Mouse (Mus musculus): ENCODE measurements around the gene Retreg3. TPM values are rescaled to one million over a fixed set of nuclear protein-coding genes. Genes with fewer than 3 reads are reported as not detected.

Retreg3 gene
- total RNA-seq, 2 experiments from 2014 or later: 29.7 to 31.6 TPM

DNA sequence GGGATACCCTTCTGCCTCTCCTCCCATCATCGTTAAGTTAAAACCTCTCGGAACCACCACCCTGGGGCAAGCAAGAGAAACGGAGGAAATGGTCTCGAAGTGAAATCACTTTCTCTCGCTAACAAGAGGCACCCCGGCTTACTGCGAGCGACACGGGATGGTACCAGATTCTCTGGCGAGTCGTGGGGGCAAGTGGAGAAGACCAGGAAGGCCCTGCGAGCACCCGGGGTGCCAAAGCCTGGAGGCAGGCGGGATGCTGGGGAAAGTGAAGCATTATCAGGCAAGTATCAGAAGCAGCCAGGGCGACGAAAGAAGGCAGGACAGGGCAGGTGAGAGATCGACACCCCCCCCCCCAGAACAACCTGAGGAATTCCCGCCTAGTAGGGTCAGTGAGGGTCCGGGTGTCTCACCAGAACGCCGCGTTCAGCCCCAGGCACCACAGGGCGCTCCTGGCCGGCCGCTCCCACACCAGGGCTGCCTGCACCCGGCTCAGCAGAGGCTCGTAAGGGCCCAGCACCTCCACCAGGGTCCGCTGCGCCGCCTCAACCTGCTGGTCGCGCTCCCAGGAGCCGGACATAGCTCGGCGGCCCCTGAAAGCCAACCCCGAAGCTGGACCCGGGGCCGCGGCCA, 447 bp downstream of the Retreg3 start:
- DNase-seq: peak in 1 of 2 experiments; percentile 31

DNA sequence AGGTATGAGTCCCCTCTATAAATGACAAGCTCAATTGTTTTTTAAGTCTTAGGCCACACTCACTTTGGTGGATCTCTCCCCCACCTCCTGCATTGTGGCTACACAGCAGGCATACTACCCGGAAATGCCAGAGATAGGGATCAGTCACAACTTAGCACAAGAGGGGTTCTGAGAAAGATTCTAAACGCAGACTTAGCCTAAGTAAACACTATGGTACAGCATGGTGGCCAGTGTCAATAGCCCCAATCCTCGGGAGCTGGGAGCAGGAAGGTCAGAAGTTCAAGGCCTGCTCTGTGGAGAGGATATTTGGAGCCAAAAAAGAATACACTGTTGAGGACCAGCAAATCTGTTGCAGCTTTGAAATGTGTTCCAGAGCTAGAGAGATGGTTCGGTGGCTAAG, 1.6 kb downstream of the Retreg3 start:
- DNase-seq: no peak

DNA sequence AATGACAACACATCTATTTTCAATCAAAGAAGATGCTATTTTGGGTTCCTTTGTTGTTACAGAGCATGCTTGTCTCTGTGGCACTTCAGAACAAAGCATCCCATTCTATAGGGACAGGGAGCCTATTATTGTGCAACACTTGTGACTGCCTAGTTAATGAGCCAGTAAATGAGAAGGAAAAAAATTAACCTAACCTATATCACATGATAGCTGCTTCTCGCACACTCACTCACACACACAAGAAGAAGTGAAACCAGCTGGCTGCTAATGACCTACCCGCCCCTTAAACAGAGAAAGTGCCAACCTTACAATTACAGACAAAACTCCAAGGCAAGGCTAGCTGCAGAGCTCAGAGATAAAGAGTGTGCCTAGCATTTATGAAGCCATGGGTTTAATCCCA, 4.1 kb downstream of the Retreg3 start:
- DNase-seq: peak in 1 of 2 experiments; percentile 25

GRCm38 (mm10) chr11:101112186-101112585, 7.5 kb downstream of the Retreg3 start:
- no peak for DNase-seq

GRCm38 (mm10) chr11:101111178-101111577, 8.5 kb downstream of the Retreg3 start:
- DNase-seq: no peak

DNA sequence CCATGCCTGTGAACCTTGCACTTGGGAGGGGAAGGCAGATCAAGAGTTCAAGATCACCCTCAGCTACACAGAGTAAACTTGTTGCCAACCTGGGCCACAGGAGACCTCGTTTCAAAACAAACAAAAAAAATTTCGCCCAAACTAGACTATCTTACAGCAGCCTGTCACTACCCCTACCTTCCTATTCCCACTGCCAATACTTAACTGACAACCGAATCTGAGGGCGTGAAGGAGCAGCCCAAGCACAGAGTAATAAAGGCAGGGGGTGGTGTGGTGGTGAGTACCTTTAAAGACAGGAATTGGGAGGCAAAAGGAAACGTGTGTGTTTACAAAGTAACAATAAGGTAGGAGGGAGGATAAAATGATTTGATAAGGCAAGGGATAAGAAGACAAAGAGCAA, 9.0 kb downstream of the Retreg3 start:
- DNase-seq: no peak

- DNase-seq: no peak
Observed at GRCm38 (mm10) chr11:101109351-101109750, 10.3 kb downstream of the Retreg3 start.

DNA sequence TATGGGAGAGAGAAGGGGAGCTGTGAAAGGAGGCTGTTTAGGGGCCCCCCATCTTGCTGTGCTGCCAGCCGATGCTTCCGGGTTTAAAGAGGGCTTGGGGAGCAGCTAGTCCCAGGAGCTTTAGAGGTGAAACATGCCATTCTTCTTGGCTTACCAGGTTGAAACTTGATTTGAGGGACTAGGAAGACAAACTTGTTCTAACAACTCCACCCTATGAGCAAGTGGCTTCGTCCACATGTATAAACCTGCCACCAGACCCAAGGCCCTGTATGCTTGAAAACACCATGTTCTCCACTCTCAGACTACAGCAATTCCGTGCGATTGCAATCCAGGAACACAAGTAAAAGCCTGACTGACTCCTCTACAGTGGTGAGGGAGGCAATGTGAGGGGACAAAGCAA, 16.7 kb downstream of the Retreg3 start:
- no peak for DNase-seq

DNA sequence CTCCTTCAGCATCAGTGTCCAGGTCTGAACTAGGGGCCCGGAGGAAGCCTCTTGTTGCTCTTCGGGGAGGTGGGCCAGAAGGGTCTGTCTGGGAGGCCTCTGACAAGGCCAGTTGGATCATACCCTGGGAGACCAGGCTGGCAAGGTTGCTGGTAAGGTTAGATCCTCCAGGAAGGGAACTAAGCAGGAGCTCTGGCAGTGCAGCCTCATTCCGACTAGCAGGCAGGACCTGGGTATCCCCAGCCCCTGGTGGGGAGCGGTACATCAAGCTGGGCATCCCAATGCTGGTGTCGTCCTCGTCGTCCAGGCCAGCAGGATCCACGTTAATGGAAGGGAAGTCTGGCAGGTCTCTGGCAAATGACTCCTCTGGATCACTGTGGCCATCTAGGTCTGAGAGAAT, 21.5 kb downstream of the Retreg3 start:
- DNase-seq: no peak

- peak; percentile 98 for DNase-seq
Observed at GRCm38 (mm10) chr11:101095314-101096024, 24.2 kb downstream of the Retreg3 start, which contains the start of gene Psmc3ip. Gene Psmc3ip (minus strand): TSS chr11:101095436.

DNA sequence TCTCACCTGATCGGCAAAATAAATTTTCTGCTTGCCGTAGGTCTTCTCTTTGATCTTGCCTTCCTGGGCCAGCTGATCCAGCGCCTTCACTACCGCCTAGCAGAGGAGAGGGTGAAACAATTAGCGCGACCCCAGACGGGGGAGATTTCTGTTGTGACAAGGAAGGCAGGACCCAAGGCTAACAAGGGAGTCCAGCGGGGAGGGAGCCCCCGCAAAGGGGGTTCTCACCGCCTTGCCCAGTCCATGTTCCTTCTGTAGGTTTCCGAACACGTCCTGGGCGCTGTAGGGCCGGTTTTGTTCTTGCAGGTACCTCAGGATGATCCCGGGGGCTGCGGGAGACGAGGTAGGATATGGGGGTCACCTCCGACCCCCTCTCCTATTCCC, 24.8 kb downstream of the Retreg3 start:
- no peak for DNase-seq

- DNase-seq: no peak
Observed at GRCm38 (mm10) chr11:101089931-101090330, 29.8 kb downstream of the Retreg3 start.

DNA sequence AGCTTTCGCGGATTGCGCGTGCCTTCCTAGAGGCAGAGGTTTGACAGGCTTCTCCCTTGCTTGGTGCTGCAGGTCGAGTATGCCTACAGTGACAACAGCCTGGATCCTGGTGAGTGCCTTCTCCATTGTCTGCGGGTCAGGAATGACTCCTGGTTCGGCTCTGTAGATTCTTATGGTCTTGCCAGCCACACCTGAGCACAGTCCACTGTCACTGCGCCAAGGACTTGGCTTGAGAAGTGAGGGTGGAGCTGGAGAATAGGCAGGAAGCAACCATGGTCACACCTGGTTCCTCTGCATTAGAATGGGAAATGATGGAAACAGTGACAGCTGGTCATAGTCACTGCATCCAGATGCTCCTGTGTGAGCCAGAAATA, 32.0 kb downstream of the Retreg3 start:
- peak in 1 of 2 experiments; percentile 36 for DNase-seq

GRCm38 (mm10) chr11:101086756-101087681, 32.7 kb downstream of the Retreg3 start, which contains the start of gene Mlx:
Gene Mlx (plus strand): TSS chr11:101087277.
- DNase-seq: peak; percentile 93 to 96

DNA sequence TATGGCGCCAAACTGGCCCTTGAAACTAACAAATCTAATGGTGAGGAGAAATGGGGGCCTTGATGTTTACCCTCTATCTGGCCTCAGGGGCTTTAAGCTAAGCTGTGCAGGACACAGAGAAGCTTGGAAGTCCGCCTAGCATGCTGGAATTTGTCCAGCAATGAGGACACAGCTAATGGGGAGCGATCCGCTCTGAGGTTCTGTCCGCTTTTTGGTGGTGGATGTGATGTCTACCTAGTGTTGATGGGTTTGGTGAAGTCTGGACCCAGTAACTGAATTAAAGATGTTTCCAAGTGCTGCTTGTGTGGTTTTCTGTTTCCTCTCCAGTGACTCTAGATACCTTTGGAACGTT, 33.4 kb downstream of the Retreg3 start:
- peak in 1 of 2 experiments; percentile 19 for DNase-seq

DNA sequence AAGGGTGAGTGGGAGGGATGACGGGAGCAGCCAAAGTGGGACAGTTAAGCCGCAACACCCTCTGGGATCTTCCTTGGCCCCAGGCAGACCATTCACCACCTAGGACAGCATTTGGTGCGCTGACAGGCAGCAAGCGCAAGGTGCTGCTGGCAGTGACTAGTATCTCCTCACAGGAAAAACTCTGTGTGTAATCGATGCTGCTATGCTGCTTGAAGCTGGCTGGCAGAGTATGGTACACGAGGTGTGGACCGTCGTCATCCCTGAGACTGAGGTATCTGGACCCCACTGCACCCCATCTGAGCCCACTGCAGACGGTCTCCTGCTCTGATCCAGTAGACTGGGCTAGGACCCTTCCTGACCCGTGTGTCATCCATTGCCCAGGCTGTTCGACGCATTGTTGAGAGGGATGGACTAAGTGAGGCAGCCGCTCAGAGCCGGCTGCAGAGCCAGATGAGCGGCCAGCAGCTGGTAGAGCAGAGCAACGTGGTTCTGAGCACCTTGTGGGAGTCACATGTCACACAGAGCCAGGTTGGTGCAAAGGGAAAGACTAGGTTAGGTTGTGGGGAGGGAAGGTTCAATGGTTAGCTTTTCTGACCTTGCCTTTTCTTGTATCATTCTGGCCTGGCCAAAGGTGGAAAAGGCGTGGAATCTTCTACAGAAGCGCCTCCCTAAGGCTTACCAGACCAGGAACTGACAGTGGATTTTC, 33.9 kb downstream of the Retreg3 start:
- peak in 1 of 2 experiments; percentile 3 for DNase-seq

GRCm38 (mm10) chr11:101084811-101085210, 34.9 kb downstream of the Retreg3 start:
- DNase-seq: peak in 1 of 2 experiments; percentile 1

- no peak for DNase-seq
Observed at GRCm38 (mm10) chr11:101084246-101084645, 35.4 kb downstream of the Retreg3 start.

- no peak for DNase-seq
Observed at GRCm38 (mm10) chr11:101083083-101083697, 36.5 kb downstream of the Retreg3 start.

DNA sequence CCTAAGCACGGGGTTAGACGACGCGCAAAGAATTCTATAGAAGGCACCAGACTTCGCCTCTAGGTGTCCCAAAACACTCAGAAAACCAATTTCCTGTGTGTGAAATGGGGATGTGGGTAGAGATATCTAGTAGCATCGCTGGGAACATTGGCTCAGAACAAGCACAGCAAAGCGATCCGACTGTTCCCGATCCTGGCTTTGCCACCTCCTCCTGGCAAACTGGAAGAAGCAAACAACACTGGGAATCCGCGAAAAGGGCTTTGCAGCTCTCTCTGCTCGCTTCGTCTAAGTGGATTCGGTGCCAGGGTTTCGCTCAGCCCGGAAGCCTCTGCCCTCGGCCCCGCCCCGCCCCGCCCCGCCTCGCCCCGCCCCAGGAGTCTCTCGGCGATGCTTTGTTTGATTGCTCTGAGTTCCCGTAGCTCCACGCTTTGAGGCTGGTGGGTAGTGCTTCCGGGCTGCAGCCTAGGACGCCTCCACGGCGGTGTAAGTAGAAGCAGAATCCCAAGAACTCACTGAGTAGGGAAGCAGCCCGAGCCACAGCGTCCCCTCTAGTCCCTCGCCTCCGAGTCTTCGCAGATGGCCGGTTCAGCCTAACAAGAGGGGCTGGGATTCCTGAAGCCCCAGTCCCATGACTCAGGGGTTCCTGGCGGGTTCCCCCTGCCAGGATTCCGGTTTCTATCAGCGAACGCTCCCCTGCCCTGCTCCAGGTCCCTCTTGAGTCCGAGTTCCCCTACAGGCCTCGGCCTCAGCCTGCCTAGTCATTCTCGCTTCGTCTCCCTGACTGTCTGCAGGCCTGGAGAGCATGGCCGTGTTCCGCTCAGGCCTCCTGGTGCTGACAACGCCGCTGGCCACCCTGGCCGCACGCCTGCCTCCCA, 37.2 kb downstream of the Retreg3 start, which contains the start of gene Coasy:
Gene Coasy (plus strand): TSS at position 358 of the 875 bp plus-strand sequence.
- DNase-seq: peak; percentile 92

Measured in heart, adult 18-20 months (tissue).